Mouse (Mus musculus) urinary bladder, postnatal 36 days (tissue): ENCODE data around the gene Adprhl2.
A peak's percentile ranks its signal among the peaks of the same experiment; 100 is the strongest.

Experiments
- DNase-seq, 2 experiments: peaks; one replicate each; pipeline ENCODE4 v3.0.0; 2022; ENCODE audit warnings: low spot score in 2 of 2, mixed read lengths in 1 of 2

Adprhl2 gene

DNA sequence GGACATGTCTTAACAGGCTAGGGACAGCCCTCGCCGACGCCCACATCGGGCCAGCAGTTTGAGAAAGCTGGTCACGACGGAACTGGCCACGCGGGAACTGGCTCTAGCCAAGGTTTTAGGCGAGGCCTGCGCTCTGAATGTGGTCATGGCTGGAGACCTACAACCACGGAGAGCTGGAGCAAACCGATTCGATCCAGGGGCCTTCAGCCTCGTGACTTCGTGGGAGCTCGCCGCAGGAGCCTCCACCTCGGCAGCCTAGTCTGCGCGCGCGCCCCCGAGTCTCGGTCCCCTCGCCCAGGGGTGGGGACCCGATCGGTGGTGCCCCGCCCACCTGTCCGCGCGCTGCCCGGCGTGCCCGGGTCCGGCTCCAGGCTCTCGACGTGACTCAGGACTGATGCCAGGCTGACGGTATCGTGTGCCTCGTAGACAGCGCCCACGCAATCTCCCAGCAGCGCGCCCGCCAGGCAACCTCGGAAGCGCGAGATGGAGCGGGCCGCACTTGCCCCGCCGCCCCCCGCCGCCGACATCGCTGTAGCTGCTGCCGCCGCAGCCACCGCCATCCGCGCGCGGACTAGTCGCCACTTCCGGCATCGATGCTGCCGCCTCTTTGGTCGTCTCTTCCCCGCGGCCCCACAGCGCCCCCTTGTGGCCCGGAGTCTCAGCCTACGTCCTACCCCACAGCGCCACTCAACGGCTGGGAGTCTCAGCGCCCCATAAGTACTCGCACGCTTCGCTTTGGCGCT lies at the start of gene Adprhl2:
Adprhl2 (minus strand) TSS at position 593 of the 743 bp plus-strand sequence.
- DNase-seq, result peak; percentile 98

DNA sequence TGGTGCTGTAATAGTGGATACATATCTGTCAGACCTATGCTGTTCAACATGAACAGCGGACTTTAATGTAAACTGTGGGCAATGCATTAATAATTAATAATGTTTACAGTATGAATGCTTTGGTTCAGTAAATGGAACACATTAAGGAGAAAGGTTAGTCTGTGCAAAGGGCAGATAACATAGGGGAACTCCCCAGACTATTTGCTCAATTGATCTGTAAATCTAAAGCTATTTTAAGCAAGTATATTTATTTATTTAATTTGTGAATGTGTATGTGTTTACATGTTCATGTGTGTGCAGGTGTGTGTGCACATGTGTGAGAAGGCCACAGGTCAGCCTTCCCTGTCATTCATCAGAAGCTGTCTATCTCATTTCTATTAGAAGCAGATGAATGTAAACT lies 38.6 kb upstream of the Adprhl2 start:
- no peak for DNase-seq

DNA sequence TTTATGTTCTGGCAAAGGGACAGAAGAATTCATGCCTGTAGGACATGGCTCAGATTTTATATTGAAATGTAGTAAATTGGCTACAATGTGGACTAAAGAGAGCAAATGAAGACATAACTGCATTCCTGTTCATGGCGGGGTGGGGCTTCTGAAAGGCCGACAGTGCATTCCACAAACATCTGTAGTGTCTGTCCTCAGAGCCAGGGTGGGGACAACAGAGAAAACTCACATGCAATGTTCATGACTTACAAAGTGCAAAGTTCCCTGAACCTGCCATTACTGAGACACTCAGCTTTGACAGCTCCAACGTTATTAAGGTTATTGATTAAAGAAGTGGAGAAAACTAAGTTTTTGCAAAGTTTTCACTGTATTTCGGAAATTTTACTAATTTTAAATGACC lies 21.9 kb upstream of the Adprhl2 start:
- no peak for DNase-seq

DNA sequence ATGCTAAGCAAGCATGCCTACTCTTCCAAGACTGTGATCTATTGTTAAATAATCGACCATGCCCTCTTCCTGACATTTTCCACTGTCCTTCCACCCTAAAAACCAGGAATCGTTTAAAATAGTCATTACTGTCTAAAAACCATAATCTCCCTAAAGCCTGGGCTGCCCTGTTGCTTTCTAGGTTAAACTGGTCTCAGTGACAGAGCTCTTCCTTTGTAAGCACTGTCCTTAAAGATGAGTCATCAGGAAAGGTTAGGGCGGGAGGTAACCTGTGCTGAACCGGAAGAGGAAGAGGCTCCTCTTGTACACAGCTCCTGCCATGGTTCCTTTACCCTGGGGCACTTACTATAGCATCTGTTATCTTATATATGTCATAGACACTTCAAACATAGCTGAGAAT lies 18.0 kb upstream of the Adprhl2 start:
- no peak for DNase-seq

DNA sequence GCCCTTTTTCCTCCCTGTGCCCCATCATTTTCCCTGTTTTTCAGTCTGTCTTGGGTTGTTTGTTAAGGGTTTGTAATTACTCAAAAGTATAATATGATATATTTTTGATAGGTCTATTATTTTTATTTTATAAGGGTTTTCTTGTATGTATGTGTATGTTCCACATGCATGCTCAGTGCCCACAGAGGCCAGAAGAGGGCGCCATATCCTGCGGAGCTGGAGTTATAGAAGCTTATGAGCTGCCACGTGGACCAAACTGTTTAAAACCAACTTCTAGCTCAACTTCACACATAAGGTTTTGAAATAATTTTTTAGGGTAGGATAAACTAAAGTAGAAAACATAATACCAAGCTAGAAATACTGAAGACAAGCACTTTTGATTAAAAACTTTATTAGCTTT lies 10.9 kb upstream of the Adprhl2 start:
- no peak for DNase-seq

DNA sequence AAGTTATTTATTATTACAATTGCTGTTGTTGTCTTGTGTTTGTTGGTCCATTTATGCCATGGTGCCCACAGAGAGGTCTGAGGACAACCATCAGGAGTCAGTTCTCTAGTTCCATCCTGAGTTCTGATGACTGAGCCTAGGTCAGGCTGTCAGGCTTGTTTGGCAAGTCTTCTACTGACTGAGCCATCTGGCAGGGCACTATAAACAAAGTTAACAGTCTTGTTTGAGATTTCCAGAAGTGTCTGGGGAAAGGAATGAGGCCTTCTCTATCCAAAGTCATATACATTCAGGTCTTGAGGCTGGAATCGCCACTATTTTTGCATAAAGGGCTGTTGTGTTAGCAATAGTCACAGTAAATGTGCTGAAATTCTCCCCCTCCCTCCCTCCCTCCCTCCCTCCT lies 10.2 kb upstream of the Adprhl2 start:
- no peak for DNase-seq

DNA sequence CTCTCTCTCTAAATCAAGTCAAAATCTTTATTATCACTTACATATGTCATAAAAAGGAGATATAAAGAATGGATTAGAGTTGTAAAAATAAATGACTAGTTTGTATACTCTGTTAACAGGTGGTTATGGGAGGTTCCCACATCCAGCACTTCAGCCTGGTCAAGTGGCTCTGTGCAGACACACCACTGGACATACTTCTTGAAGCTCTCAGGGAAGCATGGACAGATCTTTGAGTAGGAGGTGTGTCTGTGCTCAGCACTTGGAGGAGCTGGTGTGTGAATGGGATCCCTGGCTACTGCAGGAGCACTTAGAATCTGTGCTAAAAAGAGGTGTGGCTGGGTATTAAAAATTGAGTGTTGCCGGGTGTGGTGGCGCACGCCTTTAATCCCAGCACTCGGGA lies 8.8 kb upstream of the Adprhl2 start:
- no peak for DNase-seq

DNA sequence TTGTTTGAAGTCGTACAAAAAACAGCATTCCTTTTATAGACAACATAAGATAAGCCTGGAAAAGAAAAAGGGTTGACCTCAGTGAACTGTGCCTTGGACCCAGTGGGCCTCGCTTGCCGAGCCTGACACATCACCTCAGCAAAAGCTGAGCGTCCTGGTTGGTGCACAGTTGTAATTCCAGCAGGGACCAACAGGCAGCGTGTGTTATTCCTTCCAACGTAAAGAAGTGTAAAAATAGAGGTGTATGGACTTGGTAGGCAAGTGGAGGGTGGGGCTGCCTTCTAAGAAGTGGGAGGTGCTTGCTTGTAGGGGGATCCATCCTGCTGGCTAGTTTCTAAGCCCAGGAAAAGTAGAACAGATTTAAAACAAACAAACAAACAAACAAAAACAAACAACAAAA lies 4.5 kb upstream of the Adprhl2 start:
- no peak for DNase-seq

DNA sequence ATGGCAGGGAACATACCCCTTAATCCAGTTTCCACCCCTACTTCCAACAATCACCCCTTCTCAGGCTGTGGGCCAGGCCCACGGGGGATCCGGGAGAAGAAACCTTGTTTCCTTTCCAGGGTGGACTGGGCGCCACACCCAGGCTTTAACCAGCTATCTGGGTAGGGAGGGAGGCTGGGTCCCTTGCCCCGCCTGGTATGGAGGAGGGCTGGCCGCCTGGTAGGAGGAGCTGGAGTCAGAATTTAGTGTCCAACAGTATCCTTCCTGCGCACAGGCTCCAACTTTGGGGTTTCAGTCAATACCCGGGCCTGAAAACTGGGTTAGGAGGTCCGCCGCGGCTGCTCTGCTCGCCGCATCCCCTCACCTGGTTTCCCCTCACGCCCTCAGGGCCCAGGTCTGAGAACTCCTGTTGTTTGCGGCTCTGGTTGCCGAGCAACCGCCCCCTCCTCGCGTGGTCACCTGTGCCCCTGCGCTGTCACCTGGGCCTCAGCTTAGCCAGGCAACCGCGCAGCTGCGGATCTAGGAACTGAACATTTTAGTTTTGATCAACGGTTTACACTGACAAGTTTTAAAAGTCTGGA lies 3.9 kb upstream of the Adprhl2 start, which contains the start of gene Tekt2:
Tekt2 (minus strand) TSS at position 408 of the 581 bp plus-strand sequence.
- DNase-seq, result peak in 1 of 2 experiments; percentile 65

DNA sequence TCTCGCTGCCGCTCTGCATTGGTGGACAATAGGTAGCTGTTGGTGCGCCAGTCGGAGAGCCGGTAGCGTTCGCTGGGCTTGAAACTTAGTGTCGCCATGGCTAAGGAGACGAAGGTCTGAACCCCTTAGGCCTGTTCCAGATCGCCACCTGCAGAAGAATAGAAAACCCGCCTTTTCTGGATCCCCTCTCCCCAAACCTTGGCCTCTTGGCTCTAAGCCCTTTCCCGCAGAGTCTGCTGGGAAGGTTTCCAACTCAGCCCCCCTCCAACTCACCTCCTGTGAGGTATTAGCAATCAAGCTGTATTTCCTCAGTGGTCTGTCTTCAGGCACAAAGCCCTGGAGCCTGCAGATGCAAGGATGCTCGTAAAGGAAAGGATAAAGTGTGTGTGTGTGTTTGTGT lies 3.4 kb upstream of the Adprhl2 start:
- no peak for DNase-seq

DNA sequence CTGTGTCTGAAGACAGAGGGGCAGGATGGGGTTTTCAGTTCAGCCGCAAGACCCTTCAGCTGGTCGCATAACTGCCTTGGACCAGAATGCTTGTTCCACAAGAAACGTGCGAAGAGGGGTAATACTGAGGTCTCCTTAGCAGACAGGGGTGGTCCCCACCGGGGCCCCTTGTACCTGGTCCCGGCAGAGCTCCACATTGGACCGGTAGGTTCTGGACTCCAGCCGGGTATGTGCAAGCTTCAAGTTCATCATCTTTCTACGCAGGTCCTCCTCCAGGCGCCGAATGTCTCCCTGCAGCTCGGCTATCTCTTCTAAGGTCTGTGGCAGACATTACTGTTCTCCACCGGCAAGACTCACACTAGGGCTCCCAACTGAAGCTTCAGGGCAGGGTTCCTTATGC lies 1.1 kb upstream of the Adprhl2 start:
- no peak for DNase-seq

DNA sequence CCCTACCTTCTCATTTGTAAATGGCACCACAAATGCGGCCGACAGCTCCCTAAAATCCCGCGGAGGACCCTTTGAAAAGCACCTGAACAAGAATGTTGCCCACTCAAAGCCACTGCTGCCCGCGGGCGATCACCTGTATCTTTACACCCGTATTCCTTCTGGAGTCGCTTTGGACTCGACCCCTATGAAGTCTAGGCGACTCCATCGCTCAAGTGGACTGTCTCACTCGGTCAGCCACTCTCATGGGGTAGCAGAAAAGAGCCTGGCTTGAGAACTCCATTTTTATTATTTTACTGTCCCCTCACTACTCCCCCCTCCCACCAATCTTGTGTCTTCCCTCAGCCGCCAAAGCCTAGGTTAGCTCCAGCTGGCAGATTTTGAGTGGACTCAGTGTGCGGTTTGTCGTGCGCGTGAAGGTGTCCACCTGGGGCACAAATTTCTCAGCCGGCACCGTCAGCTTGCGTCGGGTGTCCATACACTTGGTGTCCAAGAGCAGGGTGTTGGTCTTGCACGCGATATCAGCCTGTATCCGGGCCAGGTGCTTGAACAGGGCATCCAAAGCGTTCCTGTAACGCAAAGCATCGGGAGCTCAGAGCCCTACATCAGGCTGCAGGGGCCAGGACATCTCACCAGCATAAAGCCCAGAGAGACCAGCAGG lies 480 bp upstream of the Adprhl2 start:
- DNase-seq, result no peak

DNA sequence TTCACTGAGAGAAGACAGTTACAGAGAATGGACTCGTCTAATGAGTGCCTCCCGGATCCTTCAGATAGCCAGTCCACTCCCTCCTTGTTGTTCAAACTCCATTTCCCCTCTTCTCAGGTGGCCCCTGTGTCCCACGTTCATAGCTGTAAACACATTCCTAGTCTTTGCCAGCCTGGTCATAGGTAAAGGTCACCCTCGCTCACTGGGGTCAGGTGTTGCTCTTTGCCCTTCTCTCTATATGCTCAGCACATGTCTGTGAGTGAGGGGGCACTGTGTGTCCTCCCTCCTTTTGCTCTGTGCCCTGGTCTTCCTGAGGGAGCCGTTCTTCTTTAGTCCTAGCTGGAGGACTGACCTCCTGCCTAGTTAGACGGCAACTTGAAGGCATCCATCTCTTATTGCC lies 1.7 kb downstream of the Adprhl2 start:
- no peak for DNase-seq

DNA sequence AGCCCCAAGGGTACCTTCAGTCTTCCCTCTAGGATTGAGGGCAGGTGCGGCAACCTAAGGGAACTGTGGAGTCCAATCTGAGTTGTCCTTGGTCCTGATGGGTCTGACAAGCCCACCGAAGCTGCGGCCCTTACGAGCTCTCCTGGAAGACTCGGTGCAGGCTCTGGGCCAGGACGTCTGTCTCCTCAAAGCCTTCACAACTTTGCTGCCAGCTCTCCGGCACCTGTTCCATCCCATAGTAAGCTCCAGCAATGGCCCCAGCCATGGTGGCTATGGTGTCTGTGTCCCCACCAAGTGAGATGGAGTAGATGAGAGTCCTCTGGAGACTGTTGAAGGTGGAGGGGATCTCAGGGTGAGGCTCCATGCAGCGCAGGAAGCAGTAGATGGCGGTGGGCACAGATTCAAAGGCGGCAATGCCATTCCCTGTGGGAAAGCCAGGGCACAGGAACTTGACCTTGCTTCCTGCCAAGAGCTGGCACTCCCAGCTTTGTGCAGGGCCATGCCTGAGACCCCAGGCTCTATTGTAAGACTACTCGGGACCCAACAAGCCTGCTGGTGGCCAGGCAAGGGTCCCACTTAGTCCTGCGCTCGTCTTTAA lies 5.0 kb downstream of the Adprhl2 start:
- DNase-seq, result no peak

DNA sequence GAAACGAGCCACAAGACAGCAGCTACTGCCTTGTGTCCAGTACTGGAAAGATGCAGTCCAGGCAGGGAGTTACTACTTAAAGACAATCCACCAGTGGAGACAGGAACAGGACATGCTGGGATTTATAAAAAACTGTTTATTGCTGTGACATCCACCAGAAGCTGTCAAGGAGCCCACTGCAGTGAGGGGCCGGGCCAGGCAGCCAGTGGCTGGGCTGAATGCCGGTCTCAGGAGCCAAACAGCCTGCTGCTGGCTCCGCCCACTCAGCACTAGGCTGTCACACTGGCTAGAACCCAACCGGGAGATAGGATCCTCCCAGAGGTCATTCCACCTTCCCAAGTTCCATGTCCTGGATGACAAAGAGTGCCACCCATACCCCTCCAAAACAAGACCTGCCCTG lies 5.6 kb downstream of the Adprhl2 start:
- no peak for DNase-seq

DNA sequence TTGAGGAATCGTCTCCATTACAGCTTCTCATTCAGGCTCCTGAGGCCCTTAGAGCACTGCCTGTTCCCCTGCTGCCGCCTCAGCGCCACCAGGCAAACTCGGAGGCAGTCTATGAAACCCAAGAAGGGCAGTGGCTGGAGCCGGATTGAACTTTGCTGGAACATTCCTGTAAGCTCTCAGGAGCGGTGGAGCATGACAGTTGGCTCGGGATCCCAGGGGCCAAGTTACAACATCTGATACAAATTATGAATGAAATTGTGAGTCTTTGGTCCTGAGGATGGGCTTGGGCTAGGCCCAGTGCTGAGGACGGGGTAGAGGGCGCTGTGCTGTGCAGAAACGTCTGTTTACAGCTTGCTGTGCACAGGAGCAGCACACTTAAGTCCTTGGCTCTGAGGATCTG lies 7.1 kb downstream of the Adprhl2 start:
- no peak for DNase-seq

DNA sequence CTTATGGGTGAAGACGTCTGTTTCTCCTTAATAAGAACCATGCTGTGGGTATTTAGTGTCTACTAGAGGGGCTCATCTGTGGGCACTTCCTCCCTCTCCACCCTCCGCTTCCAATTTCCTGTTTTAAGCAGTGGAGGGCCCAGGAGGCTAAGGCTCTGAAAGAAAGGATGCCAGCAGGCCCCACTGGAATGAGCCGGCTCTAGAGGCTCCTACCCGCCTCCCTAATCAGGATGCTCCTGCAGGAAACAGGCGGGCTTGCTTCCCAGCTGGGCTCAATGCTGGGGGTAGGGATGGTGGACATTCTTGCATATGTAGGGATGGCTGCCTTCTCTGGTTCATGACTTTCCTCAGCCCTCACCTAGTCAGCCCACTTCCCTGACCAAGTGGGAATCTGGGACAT lies 8.3 kb downstream of the Adprhl2 start:
- DNase-seq, result no peak

DNA sequence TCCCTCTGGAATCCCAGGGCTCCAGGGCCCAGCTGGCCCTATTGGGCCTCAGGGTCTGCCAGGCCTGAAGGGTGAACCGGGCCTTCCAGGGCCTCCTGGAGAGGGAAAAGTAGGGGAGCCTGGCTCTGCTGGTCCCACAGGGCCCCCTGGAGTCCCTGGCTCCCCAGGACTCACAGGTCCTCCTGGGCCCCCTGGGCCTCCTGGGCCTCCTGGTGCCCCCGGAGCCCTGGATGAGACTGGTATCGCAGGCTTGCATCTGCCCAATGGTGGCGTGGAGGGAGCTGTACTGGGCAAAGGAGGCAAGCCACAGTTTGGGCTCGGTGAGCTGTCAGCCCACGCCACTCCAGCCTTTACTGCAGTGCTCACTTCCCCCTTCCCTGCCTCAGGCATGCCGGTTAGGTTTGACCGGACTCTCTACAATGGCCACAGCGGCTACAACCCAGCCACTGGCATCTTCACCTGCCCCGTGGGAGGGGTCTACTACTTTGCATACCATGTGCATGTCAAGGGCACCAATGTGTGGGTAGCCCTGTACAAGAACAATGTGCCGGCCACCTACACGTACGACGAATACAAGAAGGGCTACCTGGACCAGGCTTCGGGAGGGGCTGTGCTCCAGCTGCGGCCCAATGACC lies 9.8 kb downstream of the Adprhl2 start:
- no peak for DNase-seq

DNA sequence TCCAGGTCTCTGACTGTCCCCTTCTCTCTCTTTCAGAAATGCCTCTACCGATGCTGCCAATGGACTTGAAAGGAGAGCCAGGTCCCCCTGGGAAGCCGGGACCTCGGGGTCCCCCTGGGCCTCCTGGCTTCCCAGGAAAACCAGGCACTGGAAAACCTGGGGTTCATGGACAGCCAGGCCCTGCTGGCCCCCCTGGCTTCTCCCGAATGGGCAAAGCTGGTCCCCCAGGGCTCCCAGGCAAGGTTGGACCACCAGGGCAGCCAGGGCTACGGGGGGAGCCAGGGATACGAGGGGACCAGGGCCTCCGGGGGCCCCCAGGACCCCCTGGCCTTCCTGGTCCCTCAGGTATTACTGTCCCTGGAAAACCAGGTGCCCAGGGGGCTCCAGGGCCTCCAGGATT lies 11.2 kb downstream of the Adprhl2 start:
- DNase-seq, result no peak

DNA sequence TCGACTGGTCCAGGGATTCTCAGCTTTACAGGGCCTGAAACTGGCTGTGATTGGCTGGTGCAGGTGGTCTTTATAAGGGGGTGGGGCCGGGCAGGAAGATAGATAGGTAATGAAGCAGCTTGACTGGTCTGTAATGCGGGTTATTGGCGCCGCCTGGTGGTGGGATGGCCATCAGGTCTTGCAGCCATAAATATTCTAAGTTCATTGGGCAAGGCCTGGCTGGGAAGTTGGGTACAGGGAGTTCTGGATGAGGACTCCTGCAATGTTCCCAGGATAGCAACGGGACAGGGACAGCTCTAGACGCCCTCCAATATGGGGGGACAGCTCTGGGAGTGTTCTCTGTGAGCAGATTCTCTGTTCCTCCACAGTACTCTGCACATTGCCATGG lies 11.6 kb downstream of the Adprhl2 start:
- DNase-seq, result peak; percentile 80 to 88

DNA sequence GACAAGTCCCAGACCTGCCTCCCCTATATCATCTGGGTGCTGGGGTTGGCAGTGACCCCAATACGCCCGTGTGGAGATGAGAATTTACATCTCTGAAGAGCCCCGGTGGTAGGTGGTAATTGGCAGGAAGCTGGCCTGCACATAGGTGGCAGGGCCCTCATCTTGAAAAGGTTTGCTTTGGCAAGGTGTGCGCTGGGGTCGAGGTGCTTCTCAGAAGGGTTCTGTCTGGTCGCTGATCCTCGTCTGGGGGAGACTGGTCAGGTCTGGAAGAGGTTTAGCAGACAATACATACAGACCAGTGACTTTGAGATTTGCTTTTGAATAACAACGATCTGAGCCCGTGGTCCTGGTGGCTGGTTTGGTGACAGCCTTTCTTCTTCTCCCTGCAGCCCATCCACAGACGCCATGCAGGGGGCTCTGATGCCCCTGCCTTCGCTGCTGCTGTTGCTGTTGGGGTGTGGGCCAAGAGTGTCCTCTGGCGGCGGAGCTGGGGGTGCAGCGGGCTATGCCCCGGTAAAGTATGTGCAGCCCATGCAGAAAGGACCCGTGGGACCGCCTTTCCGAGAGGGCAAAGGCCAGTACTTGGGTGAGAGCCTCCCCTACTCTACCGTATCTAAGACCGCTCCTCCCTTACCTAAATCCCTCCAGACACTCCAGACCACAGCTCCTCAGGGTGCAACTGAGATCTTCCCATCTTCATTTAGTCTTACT lies 12.1 kb downstream of the Adprhl2 start:
- no peak for DNase-seq

DNA sequence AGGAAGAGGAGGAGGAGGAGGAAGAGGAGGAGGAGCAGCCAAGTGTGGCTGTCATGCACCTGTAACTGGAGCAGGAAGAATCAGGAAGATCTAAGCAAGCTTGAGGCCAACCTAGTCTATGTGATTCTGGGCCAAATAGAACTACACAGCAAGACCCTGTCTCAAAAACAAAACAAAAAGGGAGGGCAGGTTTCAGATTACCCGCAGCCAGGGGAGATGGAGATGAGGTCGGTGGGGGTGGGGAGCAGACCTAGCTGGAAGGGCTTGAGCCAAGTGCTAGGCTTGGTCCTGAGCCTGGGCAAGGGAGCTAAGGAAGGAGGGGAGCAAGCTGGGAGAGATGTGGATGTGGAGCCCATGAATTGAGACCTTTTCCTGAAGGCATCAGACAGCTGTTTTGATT lies 14.7 kb downstream of the Adprhl2 start:
- DNase-seq, result no peak
